Mouse (Mus musculus): ENCODE results near the gene Meltf. TPM values are rescaled to one million over a fixed set of nuclear protein-coding genes. Genes with fewer than 3 reads are reported as not detected.

The Meltf gene
- total and polyA plus RNA-seq, 3 experiments, result 0.23 TPM; not detected in 2

DNA sequence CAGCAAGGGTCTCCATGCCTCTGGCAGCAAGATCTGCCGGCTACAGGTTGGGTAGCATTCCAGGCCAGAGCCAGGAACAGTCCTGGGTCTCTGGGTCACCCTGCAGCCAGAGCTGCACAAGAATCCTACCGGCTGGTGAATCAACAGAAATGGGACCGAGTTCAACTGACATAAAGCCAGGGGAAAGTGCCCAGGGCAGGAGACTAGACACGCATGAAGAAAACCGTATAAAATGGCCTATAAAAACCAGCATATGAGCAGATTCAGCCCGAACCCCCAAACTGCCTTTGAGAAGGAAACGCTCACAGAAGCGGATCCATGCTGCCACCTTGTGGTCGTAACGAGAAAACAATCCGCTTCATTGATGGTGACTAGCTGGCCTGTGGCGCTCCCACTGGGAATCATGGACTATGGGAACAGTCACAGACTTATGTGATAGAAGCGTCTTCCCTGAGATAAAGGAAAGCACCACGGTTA, 39.7 kb downstream of the Meltf start:
- intact Hi-C loops (cut with DNase I), result loop anchor here (1.0 to 5.0 kb wide), 3 partner anchors 40 to 461 kb away; partner anchors contain the start of gene Meltf
- no peaks in the 10 kb centered on the region for H3K79me2 ChIP-seq (replicated peaks; ENCODE audit: control insufficient read depth, insufficient read depth, low read length)
- no peak overlapping the region for H3K27ac ChIP-seq
- TF ChIP-seq CTCF (IDR thresholded peaks at IDR 0.05), result peak; percentile 97
- no peak for TF ChIP-seq POLR2A (IDR thresholded peaks at IDR 0.05; ENCODE audit: insufficient read depth, low read depth, low read length)
- TF ChIP-seq EP300 (IDR thresholded peaks at IDR 0.05; ENCODE audit: insufficient read depth, low read depth, low read length), result peak; percentile 67; the same call in 1 of the 2 replicates
- peak; percentile 60 to 73 for DNase-seq
- no peaks in the 10 kb centered on the region for H3K4me1 ChIP-seq (ENCODE audit: control insufficient read depth, insufficient read depth, low read length)
- H3K4me3 ChIP-seq, result no peak overlapping the region
- 3% methylated on average over 14 of the region's 14 CpGs for WGBS
- no peaks in the 10 kb centered on the region for H3K36me3 ChIP-seq (ENCODE audit: control insufficient read depth, insufficient read depth, low read length)
- H3K9ac ChIP-seq (ENCODE audit: low read depth, low read length), result no peak overlapping the region
- no peaks in the 10 kb centered on the region for H3K27me3 ChIP-seq (ENCODE audit: control insufficient read depth, insufficient read depth, low read length)

DNA sequence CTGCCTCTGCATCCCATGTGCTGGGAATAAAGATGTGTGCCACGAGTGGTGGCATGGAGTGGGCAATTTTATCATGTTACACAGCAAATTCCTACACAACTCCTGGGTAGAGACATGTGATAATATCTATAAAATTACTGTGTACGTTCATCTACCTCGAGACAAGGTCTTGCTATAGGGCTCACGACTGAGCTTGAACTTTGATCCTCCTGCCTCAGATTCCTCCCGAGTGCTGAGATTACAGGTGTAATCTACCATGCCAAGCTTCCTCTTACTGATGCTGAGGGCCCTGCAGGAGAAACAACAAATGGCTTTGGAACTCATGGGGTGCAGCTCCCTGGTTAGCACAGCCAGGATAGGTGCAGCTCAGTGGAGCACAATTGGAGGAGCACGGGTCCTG, 45.8 kb downstream of the Meltf start:
- 83% methylated on average over 6 of the region's 6 CpGs for WGBS
- Histone ChIP-seq H3K36me3 (ENCODE audit: control insufficient read depth, insufficient read depth, low read length) (no peaks in the 10 kb centered on the region), H3K79me2 (replicated peaks; ENCODE audit: control insufficient read depth, insufficient read depth, low read length) (no peaks in the 10 kb centered on the region), H3K4me1 (ENCODE audit: control insufficient read depth, insufficient read depth, low read length) (no peaks in the 10 kb centered on the region), H3K9ac (ENCODE audit: low read depth, low read length) (no peak overlapping the region), H3K27me3 (ENCODE audit: control insufficient read depth, insufficient read depth, low read length) (no peaks in the 10 kb centered on the region), H3K4me3 (no peak overlapping the region), H3K27ac (no peak overlapping the region)
- no peak for DNase-seq
- intact Hi-C loops (cut with DNase I), result no loop called here
- TF ChIP-seq CTCF (IDR thresholded peaks at IDR 0.05), result no peak
- no peak for TF ChIP-seq POLR2A (IDR thresholded peaks at IDR 0.05; ENCODE audit: insufficient read depth, low read depth, low read length)
- TF ChIP-seq EP300 (IDR thresholded peaks at IDR 0.05; ENCODE audit: insufficient read depth, low read depth, low read length), result no peak

DNA sequence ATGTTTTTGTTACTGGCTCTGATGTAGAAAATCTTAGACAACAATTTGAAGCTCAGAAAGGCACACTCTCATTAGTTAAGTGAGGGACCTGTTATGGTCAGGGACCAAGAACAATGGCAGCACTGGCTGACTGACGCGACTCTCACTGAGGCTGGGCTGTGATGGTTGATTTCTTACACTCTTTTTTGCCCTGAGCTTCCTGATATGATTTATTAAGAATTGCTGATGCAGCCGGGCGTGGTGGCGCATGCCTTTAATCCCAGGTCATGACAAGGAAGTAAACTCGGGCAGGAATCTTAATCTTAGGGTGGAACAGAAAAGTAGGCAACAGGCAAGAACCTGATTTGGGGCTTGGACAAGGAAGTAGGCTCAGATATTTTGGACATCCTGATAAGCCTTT, 47.5 kb downstream of the Meltf start:
- Histone ChIP-seq H3K4me3 (no peak overlapping the region), H3K27ac (no peak overlapping the region), H3K9ac (ENCODE audit: low read depth, low read length) (no peak overlapping the region), H3K4me1 (ENCODE audit: control insufficient read depth, insufficient read depth, low read length) (no peaks in the 10 kb centered on the region), H3K79me2 (replicated peaks; ENCODE audit: control insufficient read depth, insufficient read depth, low read length) (no peaks in the 10 kb centered on the region), H3K36me3 (ENCODE audit: control insufficient read depth, insufficient read depth, low read length) (no peaks in the 10 kb centered on the region), H3K27me3 (ENCODE audit: control insufficient read depth, insufficient read depth, low read length) (no peaks in the 10 kb centered on the region)
- 79% methylated on average over 6 of the region's 6 CpGs for WGBS
- intact Hi-C loops (cut with DNase I), result no loop called here
- TF ChIP-seq EP300 (IDR thresholded peaks at IDR 0.05; ENCODE audit: insufficient read depth, low read depth, low read length) (no peak), POLR2A (IDR thresholded peaks at IDR 0.05; ENCODE audit: insufficient read depth, low read depth, low read length) (no peak), CTCF (IDR thresholded peaks at IDR 0.05) (no peak)
- DNase-seq, result no peak

DNA sequence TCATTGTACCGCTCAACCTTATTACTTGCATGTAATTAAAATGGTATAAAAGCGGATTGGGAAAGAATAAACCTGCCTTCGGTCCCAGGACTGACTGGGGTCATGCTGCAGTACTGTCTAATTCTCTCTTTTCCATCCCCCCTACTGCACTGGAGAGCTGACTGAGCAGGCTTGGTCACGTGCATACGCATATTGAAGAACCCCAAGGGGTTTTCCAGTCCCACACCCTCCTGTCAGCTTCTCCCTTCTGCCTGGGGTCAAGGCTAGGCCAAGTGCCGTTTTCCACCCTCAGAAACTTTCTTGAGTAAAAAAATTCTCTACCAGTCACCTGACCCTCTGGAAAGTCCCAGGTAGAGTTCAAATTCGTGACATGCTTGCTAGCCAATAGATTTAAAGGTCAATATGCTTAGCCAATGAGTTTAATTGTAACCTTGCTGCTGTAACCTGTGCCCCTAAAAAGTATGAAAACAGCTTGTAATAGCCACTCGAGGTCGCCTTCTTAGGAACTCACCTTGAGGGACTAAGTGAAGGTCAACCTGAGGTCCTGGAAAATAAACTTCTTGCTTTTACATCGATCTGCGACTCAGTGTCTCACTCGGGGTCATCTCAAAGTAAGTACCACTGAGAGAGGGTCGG, 48.1 kb downstream of the Meltf start:
- H3K27me3 ChIP-seq (ENCODE audit: control insufficient read depth, insufficient read depth, low read length), result no peaks in the 10 kb centered on the region
- 85% methylated on average over 13 of the region's 13 CpGs for WGBS
- intact Hi-C loops (cut with DNase I), result no loop called here
- H3K4me3 ChIP-seq, result no peak overlapping the region
- no peak overlapping the region for H3K27ac ChIP-seq
- TF ChIP-seq EP300 (IDR thresholded peaks at IDR 0.05; ENCODE audit: insufficient read depth, low read depth, low read length) (no peak), POLR2A (IDR thresholded peaks at IDR 0.05; ENCODE audit: insufficient read depth, low read depth, low read length) (no peak), CTCF (IDR thresholded peaks at IDR 0.05) (no peak)
- H3K79me2 ChIP-seq (replicated peaks; ENCODE audit: control insufficient read depth, insufficient read depth, low read length), result no peaks in the 10 kb centered on the region
- H3K9ac ChIP-seq (ENCODE audit: low read depth, low read length), result no peak overlapping the region
- no peaks in the 10 kb centered on the region for H3K36me3 ChIP-seq (ENCODE audit: control insufficient read depth, insufficient read depth, low read length)
- DNase-seq, result no peak
- H3K4me1 ChIP-seq (ENCODE audit: control insufficient read depth, insufficient read depth, low read length), result no peaks in the 10 kb centered on the region

DNA sequence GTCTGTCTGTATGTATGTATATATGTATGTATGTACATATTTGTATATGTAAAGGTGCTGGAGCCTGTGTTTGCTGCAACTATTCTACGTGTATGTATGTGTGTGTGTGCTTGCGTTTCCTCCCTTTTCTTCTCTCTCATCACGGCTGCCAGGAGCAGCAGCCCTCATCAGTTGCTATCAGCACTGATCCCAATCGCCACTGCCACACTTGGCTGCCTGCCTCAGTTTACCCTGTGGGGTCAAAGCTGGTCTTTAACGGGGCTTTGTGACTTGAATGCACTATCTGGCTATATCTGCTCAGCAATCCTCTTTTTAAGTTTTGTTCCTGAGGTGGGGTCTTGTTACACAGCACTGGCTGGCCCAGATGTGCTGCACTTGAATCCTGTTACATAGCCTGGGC, 48.8 kb downstream of the Meltf start:
- Histone ChIP-seq H3K4me3 (no peak overlapping the region), H3K79me2 (replicated peaks; ENCODE audit: control insufficient read depth, insufficient read depth, low read length) (no peaks in the 10 kb centered on the region), H3K27me3 (ENCODE audit: control insufficient read depth, insufficient read depth, low read length) (no peaks in the 10 kb centered on the region), H3K27ac (no peak overlapping the region), H3K9ac (ENCODE audit: low read depth, low read length) (no peak overlapping the region), H3K4me1 (ENCODE audit: control insufficient read depth, insufficient read depth, low read length) (no peaks in the 10 kb centered on the region), H3K36me3 (ENCODE audit: control insufficient read depth, insufficient read depth, low read length) (no peaks in the 10 kb centered on the region)
- no peak for TF ChIP-seq EP300 (IDR thresholded peaks at IDR 0.05; ENCODE audit: insufficient read depth, low read depth, low read length)
- no peak for TF ChIP-seq POLR2A (IDR thresholded peaks at IDR 0.05; ENCODE audit: insufficient read depth, low read depth, low read length)
- no peak for TF ChIP-seq CTCF (IDR thresholded peaks at IDR 0.05)
- DNase-seq, result no peak
- intact Hi-C loops (cut with DNase I), result no loop called here
- WGBS, result 82% methylated on average over 5 of the region's 5 CpGs

DNA sequence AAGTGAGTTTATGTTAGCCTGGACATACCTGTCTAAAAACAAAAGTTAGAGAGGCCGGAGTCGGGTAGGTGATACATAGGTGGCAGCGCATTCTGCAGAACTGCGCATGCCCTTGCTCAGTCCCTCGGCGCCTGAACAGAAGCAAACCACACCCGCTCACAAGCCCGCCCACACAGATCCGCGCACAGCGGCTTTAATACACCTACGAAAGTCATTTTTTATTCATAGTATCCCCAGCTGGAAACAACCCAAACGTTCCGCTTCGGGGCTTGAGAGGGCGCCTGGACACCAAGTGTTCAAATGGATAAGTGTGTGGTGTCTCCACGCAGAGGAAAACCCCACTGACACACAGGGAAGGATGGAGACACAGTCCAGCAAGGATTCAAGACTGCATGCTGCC, 52.7 kb downstream of the Meltf start:
- Histone ChIP-seq H3K36me3 (ENCODE audit: control insufficient read depth, insufficient read depth, low read length) (no peaks in the 10 kb centered on the region), H3K4me1 (ENCODE audit: control insufficient read depth, insufficient read depth, low read length) (no peaks in the 10 kb centered on the region), H3K79me2 (replicated peaks; ENCODE audit: control insufficient read depth, insufficient read depth, low read length) (no peaks in the 10 kb centered on the region), H3K27ac (no peak overlapping the region), H3K9ac (ENCODE audit: low read depth, low read length) (no peak overlapping the region), H3K4me3 (no peak overlapping the region), H3K27me3 (ENCODE audit: control insufficient read depth, insufficient read depth, low read length) (peaks cover 4% of the 10 kb centered on the region; the same call in 1 of the 2 replicates)
- 66% methylated on average over 17 of the region's 17 CpGs for WGBS
- intact Hi-C loops (cut with DNase I), result no loop called here
- TF ChIP-seq EP300 (IDR thresholded peaks at IDR 0.05; ENCODE audit: insufficient read depth, low read depth, low read length) (no peak), CTCF (IDR thresholded peaks at IDR 0.05) (no peak), POLR2A (IDR thresholded peaks at IDR 0.05; ENCODE audit: insufficient read depth, low read depth, low read length) (no peak)
- DNase-seq, result no peak

All from heart, adult 2 months (tissue).